Mouse (Mus musculus): ENCODE measurements at regions not wholly inside any gene's neighbourhood (a gene's known extent, or its start where the extent isn't known, plus 50 kb on each side); places are given as distances from the start of the nearest gene placed in this dataset.
"Not testable (repeated sequence)": the region's sequence is repeated elsewhere in the genome, so short reads cannot be mapped to it uniquely, and the experiment has no call there.

DNA sequence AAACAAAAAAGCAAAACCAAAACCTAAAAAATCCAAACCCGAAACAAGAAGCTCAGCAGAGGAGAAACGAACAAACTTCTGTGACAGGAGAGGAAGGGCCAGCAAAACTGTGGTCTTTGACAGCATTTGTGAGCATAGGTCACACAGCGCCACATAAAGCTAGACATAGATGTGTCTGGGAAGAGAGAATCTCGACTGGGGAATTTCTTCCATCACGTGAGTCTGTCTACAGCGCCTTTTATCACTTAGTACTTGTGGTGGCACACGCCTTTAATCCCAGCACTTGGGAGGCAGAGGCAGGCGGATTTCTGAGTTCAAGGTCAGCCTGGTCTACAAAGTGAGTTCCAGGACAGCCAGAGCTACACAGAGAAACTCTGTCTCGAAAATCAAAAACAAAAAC, 250.2 kb upstream of the Tgfbr2 start:
- not testable (repeated sequence) for DNase-seq

DNA sequence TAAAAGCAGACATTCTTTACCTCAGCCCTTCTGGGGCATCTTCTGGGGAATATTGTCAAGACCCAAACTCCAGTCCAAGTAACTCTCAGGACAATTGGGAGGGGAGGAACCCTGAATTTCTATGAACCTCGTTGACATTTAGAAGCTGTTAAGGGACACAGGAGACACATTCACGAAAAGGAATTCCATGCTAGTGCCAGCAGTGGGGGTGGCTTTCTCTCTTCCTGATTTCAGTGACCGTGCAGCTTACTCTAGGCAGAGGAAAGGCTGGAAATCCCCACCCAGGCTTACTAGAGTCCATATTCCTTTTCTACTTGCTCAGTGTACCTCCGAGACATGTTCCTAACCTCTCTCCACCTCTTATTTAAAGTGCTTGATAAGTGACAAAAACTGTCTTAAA, 239.9 kb upstream of the Tgfbr2 start:
- DNase-seq, result no peak

DNA sequence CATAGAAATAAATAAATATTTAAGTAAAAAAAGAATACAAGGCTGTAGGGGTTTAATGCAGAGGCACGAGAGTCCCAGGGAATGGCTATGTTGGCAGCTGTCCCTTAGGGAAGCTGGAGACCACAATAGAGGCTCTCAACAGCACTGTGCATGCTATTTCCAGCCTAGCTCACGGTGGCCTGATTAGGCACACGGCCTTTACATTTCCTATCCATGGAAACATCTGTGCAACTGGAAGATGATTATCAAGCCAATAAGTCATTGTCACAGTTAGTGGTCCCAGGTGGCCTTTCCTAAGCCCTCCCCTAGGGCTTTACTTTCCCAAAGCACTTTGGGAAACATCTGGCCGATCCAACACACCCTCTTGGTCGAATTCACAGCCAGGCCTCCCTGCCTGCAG, 235.9 kb upstream of the Tgfbr2 start:
- DNase-seq, result peak; percentile 5

DNA sequence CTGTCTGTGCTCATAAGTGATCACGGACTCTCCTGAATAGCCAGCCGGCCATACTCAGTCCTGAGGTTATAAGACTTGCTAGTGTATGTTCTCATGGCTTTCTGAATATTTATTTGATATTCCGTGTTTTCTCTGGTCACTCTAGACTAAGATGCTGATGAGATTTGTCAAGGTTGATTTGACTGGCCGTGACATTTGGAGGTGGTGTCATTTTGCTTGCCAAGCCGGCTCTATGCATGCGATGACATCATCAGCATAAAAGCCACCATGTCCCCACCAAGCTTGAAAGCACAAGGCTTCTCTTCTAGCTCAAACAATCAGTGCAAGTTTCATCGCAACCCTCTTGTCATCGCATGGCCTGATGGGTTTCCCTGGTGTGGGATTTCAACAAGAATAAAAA, 235.3 kb upstream of the Tgfbr2 start:
- DNase-seq, result no peak

DNA sequence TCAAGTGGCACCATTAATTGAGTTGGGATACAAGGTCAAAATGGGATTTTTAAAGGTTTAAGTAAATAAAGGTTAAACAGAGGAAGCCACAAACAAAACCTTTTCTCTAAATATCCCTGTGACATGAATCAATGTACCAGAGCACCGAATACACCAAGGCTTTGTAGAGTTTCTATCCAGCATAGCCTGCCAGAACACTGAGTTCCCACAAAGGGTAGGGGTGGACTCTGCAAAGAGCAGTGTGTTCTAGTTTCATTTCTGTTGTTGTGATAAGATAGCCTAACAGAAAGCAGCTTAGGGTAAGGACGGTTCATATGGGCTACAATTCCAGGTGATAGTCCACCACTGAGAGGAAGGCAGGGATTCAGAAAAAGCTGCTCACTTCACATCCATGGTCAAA, 233.0 kb upstream of the Tgfbr2 start:
- no peak for DNase-seq

DNA sequence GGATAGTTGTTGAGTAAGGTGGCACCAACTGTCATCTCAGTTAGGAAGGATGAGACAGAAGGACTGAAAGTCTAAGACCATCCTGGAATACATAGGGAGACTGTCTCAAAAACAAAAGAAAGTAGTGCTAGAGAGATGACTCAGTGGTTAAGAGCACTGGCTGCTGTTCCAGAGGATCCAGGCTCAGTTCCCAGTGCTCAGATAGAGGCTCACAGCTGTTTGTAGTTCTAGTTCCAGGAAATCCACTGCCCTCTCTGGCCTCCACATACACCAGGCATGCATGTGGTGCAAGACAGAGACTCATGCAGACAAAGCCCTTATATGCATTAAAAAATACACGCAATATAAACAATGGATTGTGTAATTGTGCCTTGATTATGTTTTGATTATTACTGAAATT, 229.9 kb upstream of the Tgfbr2 start:
- DNase-seq, result no peak

DNA sequence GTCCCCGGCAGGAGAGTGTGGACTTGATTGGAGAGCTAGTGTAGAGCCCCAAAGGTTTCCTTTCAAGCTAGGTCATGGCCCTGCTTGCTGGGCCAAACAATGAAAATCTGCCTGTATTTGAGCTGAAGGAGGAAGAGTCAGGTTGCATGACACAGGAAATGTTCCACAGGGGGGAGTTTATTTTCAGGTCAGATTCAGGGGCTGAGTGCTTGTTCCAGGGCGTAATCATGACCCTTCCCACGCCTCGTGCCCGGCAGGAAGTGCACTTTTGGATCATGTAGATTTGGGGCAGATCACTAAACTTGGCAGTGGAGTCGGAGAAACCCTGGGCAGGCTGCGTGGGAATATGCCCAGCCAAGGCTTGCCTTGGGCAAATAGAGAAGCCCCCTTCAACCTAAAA, 226.7 kb upstream of the Tgfbr2 start:
- peak; percentile 23 for DNase-seq

DNA sequence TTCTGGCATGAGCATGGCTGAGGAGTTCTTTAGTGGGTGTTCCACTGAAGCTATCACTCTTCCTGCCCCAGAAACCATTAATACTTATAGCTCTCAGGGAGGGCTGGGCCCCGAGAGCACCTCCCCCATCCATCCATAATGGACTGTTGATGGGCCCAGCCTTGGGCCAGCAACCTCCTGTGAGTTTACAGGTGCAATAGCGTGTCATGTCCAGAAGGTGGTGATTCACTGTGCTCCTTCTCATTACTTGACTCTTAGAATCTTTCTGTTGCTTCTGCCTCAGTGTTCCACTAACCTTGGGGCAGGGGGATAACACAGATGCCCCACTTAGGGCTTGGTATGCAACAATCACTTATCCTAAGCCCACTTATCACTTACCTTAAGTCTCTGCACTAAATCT, 225.1 kb upstream of the Tgfbr2 start:
- DNase-seq, result no peak

DNA sequence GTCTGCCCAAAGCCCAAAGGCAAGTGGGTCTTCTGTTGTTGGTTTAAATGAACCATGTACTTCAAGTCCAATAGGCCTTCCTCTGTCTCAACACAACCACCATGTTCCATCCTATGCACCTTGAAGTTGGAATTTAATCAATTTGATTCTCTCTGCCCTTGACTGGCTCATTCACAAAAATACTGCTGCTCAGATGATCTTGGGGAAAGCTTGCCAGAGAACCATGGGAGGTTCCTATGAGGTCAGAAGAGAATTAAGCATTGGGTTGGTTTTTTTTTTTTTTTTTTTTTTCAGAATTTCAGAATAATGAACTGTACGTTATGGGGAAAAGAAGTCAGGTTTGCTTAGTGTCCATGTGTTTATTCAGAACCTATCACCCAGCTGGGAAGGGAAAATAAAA, 224.1 kb upstream of the Tgfbr2 start:
- no peak for DNase-seq

DNA sequence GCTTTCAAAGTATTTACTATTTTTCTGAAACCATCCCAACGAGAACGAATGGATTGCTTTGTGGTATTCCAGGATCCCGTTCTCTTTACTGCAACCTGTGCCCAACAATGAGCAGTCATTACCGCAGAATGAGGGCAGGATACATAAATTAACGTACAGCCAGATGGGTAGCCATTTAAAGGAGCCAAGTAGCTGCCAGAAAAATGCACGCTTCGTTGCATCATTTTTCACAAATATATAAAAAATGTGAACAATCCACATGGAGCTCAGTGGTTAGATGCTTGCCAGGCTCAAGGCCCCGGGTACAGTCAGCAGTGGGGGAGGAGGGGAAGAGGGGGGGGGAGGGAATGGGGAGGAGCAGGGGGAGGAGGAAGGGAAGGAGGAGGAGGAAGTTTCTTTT, 217.1 kb upstream of the Tgfbr2 start:
- DNase-seq, result no peak

DNA sequence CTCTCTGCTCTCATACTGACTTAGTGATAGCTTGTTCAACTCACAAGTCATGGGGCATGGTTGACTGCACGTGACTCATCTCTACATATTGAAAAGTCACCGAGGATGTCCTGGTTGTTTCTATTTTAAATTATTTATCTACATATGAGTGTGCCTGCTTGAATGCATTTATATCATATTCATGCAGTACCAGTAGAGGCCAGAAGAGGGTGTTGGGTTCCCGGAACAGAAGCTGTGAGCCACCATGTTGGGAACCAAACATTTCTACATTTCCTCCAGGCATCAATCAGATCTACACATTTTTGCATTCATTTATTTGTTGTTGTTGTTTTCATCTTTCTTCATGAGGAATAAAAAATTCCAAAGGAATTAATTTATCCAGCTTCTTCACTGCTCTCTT, 214.6 kb upstream of the Tgfbr2 start:
- no peak for DNase-seq

DNA sequence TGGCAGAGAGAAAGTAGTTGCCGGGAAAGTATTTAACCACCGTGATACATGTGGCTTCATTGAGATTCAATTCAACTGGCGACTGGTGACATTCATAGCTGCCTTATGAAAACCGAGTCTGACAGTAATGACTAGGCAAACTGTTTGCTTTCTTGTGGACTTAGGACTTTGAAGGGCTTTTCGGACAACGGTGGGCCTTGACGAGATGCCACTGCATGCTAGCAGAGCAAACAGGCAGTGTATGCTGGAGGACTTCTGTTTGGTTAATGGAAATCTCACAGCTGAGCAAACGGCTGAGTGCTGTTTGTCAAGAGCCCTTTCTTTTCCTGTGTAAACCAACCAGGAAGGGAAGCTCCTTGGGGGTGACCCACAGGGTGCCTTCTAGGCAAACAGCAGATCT, 213.7 kb upstream of the Tgfbr2 start:
- no peak for DNase-seq

DNA sequence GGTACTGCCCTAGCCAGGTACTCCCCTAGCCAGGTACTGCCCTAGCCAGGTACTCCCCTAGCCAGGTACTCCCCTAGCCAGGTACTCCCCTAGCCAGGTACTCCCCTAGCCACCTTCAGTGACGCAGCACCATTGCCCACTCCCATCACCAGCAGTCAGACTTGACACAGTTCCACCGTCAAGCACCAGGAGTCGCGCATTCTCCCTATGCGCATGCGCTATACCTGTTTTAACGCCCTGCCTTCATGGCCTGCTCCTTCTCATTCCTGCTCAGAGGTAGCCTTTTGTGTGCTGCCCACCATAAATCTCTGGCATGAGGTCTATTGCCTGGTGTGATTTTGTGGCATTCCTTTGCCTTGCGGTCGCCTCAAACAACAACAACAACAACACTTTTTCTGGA, 212.9 kb upstream of the Tgfbr2 start:
- DNase-seq, result no peak

DNA sequence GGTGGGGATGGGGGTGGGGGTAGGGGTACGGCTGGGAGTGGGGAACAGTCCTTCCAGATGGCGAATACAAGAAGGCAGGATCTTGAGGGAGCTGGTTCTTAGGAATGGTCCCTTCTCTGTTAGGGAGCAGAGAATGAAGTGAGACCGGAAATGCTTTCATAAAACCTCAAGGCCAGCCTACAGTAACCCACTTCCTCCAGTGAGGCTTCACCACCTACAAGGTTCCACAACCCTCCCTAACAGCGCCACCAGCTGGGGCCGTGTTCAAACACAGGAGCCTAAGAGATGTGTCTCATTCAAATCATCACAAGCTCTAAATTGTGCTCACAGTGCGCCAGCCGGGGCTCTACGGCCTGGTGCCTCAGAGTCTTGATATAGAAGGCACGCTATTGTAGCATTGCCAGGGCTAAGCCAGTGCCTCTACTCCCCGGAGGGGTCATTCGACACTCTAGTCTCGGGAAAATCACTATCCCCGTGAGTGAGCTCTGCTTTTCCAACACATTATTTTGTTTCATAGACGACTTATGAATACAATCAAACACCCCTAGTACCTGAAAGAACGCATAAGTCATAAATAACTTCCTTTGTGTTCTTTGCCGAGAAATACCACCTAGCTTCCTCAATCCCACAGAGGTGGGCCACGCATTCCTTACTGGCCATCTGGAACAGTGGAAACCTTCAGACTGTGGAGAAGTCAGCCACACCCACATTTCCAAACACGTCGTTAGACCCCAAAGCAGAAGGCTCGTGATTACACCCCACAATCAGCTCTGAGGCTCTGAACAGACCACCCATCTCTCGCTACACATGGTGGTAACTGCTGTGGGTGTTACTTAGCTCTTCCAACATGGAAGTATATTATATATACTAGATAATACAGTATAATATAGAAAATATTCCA, 209.3 kb upstream of the Tgfbr2 start:
- peak; percentile 88 for DNase-seq

DNA sequence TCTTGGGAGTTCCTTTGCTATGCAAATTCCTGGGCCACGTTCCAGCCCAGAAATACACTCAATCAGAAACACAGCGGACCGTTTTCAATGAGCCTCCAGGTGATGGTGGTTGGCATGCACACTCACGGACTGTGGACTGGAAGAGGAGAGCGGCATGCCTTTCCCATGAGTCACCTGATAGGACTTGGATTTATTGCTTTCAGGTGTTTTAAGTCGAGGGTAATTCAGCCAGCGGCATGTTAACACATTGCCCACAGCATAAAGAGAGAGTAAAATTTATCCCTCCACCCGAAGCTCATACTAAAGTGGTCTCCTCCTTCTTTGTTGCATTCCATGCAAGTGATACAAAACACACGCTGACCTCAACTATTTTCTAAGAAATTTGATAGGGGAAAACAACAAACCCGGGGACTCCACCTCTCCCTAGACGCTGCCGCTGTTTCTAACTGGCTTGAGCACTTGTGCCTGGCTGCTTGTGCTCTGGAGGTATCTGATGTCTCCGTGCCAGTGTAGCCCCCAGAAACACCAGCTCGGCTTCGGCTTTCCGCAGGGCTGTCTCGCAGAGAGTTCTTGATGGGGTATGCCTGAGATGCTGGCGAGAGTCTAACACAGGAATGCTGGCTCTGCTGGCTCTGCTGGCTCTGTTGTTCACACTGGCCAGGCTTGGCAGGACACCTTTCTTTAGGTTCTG, 208.4 kb upstream of the Tgfbr2 start:
- DNase-seq, result peak; percentile 62

DNA sequence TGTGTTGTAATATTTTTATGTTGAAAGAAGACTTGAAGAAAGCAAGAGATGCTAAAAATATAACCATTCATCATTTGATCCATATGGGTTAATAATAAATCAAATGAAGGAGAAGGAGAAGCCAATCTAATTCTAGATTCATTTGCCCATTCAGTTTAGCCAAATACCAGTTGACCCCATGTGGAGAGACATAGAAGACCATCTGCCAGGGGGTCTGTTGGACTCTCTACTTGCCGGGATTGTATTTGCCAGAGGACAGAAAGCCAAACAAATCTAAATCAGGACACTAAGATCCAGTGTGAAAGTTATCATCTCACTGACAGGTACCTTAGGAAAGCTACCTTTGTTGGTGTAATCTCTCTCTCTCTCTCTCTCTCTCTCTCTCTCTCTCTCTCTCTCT, 202.5 kb upstream of the Tgfbr2 start:
- no peak for DNase-seq

DNA sequence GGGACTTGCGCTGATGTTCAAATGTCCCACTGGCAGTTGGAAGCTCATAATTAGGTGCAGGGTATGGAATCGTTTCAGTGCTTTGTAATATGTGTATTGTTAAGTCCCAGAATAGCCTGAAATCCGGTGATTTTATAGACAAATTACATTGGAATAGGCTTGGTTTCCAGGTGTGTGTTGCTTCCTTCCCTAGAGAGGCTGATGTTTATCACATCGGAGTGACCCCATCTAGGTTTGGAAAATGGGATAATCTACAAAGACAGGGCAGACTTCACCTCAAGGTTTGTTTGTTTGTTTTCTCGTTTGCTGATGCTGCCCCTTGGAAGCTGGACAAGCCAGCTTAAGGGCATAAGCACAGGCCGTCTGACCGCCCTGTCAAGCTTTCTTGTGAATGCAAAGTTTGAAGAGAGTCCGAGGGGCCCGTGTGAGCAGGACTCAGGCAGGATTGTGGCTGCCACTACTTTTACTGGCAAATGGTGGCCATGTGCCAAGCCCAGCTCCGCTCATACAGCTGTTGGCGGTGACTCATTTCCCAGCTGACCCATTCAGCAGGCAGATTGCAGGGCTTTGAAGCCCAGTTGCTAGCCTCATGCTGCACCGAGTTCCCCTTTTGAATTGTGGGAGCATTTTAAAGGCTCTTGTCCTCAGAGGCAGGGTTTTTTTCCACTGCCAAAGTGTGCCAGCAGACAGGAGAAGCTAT, 200.6 kb upstream of the Tgfbr2 start:
- DNase-seq, result peak; percentile 60

DNA sequence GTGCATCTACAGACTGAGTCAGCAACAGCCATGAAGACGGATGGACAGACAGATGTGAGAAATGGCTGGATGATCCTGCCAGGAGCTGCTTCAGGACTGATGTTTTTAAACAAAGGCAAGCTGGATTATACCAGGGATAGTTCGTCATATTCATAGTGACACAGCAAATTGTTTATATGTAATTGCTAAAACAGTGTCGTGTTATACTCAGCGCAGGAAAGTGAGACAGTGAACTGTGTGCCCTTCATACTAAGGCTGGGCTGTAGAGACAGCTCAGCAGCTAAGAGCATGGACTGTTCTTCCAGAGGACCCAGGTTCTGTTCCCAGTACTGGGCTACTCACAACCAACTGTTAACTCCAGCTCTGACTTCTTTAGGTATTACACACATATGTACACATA, 199.2 kb upstream of the Tgfbr2 start:
- DNase-seq, result no peak

DNA sequence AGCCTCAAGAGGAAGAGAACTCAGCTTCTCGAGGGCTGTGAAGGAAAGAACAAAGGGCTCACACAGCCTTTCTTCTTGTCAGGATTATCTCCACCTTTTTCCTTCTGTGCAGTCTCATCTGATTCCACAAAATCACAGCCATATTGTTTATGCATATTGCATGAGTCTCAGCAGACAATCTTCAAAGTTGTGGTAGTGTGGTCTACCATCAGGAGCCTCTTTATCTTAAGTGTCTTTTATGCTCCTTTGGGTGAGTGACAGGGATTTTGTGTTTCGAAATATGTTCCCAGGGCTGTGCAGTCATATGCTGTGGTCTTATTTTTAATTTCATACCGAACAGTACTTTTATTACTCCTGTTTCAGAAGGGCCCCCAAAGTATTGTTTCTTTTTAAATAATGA, 198.2 kb upstream of the Tgfbr2 start:
- no peak for DNase-seq

DNA sequence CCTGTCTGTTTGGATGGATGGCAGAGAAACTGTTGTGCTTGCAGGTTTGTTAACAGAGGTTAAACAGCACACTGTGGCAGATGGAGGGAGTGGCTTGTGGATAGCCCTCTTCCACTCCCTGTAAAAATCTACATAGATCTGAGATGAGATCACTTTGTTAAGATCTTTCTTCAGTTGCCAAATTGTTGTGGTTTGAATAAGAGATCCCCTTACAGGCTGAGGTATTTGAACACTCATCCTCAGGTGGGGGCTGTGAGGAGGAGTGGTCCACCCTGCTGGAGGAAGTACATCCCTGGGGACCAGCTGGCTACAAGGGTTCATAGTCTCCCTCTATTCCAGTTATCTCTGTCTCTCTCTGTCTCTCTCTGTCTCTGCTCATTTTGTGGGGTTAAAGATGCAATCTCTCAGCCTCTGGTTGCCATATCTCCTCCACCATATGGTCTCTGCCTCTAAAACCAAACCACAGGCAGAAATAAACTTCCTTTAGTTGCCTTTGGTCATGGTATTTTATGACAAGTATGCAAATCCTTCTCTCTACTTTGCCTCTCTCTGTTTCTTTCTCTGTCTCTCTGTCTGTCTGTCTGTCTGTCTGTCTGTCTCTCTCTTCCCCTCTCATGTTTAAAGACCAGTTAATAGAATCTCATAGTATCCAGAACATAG, 194.0 kb upstream of the Tgfbr2 start:
- DNase-seq, result no peak

DNA sequence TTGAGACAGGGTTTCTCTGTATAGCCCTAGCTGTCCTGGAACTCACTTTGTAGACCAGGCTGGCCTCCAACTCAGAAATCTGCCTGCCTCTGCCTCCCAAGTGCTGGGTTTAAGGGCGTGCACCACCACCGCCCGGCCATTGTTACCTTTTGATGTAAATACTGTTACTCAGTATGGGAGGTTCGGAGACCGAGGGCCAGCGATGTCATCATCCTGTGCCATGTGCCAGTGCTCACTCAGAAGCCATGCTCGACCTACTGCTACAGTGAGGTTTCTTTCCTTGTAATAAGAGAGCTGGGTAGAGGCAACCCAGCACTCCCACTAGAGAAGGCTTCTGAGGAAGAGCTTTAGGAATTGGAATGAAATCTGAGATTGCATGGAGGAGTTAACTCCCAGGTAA, 191.6 kb upstream of the Tgfbr2 start:
- no peak for DNase-seq

DNA sequence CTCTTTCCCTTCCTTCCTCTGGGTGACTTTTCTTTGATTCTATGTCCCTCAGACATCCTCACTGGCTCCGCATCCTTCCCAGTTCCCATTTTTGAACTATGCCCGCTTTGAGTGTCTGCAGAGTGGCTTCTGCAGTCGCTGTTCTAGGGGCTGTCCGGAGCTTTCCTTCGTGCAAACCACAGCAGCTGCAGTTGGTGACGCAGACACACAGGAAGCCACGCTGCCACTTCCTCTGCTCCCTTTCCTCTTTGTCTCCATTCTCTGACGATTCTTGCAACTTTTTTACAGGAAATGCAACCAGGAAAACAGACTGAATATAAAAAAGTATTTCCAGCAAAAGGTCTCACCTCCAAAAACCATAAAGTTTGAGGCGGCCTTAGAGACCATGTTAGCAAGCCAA, 191.0 kb upstream of the Tgfbr2 start:
- DNase-seq, result peak; percentile 33

DNA sequence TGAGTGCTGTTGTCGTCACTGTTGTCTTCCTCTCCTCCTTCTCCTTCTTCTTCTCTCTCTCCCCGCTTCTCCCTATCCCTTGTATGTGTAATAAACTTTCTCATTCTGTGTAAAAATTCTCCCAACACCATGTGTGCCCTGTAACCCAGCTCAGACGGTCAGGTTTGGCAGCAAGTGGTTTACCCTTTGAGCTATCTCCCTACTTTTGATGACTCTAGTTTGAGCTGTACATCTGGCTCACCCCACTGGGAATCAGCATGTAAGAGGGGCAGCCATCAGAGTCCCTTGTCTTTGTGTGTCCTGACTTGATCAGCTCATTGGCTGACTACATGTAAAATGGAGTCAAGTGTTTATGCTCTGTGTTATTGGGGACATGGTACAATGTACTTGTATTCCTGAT, 190.5 kb upstream of the Tgfbr2 start:
- no peak for DNase-seq

Measured in kidney, adult 9 months (tissue).